Mouse (Mus musculus) midbrain, postnatal 0 days (tissue): ENCODE data around the gene Col4a1. TPM values are rescaled to one million over a fixed set of nuclear protein-coding genes. Genes with fewer than 3 reads are reported as not detected.

Experiments used
- ATAC-seq: fragments of 200-750 bp; cut with Nextera tagmentation; 2 replicates; pipeline ENCODE4 v1.8.0; 2017; ENCODE audit warnings: moderate number of reproducible peaks, mild to moderate bottlenecking, moderate TSS enrichment, moderate library complexity; ENCODE audit not compliant: low FRiP score
- DNase-seq: peaks from one replicate; pipeline ENCODE4 v3.0.0-alpha.2; 2015; ENCODE audit warnings: low spot score
- H3K27ac ChIP-seq: fragments of 300-500 bp; sonication (generic); 2 replicates; pipeline ENCODE4 v1.5.1; 2014; ENCODE audit warnings: low read depth, mild to moderate bottlenecking, low read length, mixed read lengths
- H3K27me3 ChIP-seq: fragments of 300-500 bp; sonication (generic); 2 replicates; pipeline ENCODE4 v1.6.1; 2014; ENCODE audit warnings: low read length, control low read depth, mixed read lengths; ENCODE audit not compliant: insufficient read depth
- H3K36me3 ChIP-seq: fragments of 300-500 bp; sonication (generic); 2 replicates; pipeline ENCODE4 v1.6.1; 2014; ENCODE audit warnings: low read length, control low read depth, mixed read lengths; ENCODE audit not compliant: insufficient read depth
- H3K4me1 ChIP-seq: fragments of 300-500 bp; sonication (generic); 2 replicates; pipeline ENCODE4 v1.6.1; 2014; ENCODE audit warnings: mild to moderate bottlenecking, control low read depth, antibody characterized with exemption, low read length, mixed read lengths; ENCODE audit not compliant: insufficient read depth
- H3K4me2 ChIP-seq: fragments of 300-500 bp; sonication (generic); 2 replicates; pipeline ENCODE4 v1.6.1; 2014; ENCODE audit warnings: low read depth, mild to moderate bottlenecking, low read length, mixed read lengths; ENCODE audit not compliant: poor library complexity, severe bottlenecking
- H3K4me3 ChIP-seq: fragments of 300-500 bp; sonication (generic); 2 replicates; pipeline ENCODE4 v1.5.1; 2014; ENCODE audit warnings: low read depth, mild to moderate bottlenecking, low read length, moderate library complexity
- H3K9ac ChIP-seq: fragments of 300-500 bp; sonication (generic); replicated peaks from 2 replicates; pipeline ENCODE4 v1.6.1; 2014; ENCODE audit warnings: mild to moderate bottlenecking, low read length, moderate library complexity, mixed read lengths; ENCODE audit not compliant: poor library complexity, severe bottlenecking
- H3K9me3 ChIP-seq: fragments of 300-500 bp; sonication (generic); 2 replicates; pipeline ENCODE4 v1.6.1; 2016; ENCODE audit warnings: low read length, control low read depth
- CTCF ChIP-seq: IDR thresholded peaks from 2 replicates; pipeline ENCODE4 v1.5.1; 2016; ENCODE audit warnings: antibody characterized with exemption, mild to moderate bottlenecking
- WGBS: fragments of 180-500 bp; shearing (Covaris S2); extraction: QIAGEN DNeasy Blood & Tissue Kit; methylation state at CpG from one replicate; pipeline ENCODE4 v1.1.7; 2014; 5-methylcytosine and 5-hydroxymethylcytosine counted together
- polyA plus RNA-seq: library from polyadenylated mRNA; unstranded; fragments of >200 nt; fragmentation: Nextera tagmentation; extraction: Ambion mirVana; gene quantifications from 2 replicates; pipeline ENCODE4 v1.2.1, GENCODE M21; 2015
- total RNA-seq: library from RNA; depleted of rRNA; stranded (reverse); fragments of >200 nt; gene quantifications from 2 replicates; pipeline ENCODE4 v1.2.3, GENCODE M21; 2014

The Col4a1 gene
- total and polyA plus RNA-seq, 2 experiments from 2014 or later, result 45.2 to 219 TPM

DNA sequence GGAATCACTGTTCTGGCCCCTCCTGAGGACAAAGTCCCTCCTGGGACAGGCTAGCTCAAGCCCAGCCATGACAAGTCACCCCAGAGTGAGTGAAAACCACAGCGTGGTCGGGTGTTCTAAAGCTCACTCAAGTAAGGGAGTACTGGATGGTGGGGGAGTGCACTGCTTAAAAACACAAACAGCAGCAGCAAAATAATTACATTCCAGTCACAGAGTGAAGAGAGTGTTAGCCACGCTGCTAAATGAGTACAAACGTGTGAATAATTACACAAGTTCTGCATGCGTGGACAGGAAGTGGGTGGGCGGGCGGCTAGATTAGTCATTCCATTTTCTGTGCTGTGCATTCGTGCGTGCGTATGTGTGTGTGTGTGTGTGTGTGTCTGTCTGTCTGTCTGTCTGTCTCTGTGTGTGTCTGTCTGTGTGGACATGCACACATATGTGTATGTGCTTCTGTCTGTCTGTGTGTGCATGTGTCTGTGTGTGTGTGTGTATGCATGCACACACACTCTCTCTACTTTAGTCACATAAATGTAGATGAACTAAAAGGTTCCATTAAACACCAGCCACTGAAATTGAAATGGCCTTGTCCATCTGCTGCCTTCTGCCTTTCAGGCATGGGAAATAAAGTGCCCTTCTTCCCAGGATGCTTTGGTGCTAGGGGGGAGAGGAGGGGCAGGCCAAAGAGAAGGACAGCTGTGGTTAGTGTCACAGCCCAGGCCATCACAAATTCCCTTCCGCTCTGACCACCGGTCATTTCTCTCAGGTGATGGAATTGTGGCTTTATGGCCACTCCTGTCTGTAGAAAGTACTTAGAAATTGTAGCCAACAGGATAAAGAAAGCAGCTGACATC is 109.1 kb downstream of the Col4a1 start:
- no peak overlapping the region for H3K9ac ChIP-seq
- no peak overlapping the region for H3K4me3 ChIP-seq
- H3K27ac ChIP-seq, result no peak overlapping the region
- no peaks in the 10 kb centered on the region for H3K4me1 ChIP-seq
- no peaks in the 10 kb centered on the region for H3K27me3 ChIP-seq
- no peaks in the 10 kb centered on the region for H3K9me3 ChIP-seq
- DNase-seq (peak; percentile 24), ATAC-seq (no peak)
- H3K4me2 ChIP-seq, result no peak overlapping the region
- no peak for TF ChIP-seq CTCF
- no peaks in the 10 kb centered on the region; the same call in none of the 2 replicates for H3K36me3 ChIP-seq
- 74% methylated on average over 12 of the region's 12 CpGs for WGBS

DNA sequence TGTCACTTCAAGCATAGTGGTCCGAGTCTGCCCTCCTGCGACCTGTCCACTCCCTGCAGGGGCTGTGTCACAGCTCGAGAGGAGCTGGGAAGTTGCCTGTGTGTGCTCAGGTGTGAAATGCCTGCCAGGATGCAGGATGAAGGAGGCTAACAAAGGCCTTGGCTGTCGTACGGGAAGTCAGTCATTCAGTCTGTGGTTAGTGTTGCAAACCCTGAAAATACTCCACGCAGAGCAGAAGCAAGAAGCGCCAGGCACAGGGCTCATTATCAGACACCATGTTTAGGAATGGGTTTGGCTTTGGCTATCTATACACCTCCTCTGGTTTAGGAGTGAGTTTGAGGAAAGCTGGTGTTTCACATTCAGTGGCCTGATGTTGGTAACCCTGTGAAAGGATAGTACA is 114.0 kb downstream of the Col4a1 start:
- Histone ChIP-seq H3K36me3 (no peaks in the 10 kb centered on the region; the same call in none of the 2 replicates), H3K9me3 (no peaks in the 10 kb centered on the region), H3K27ac (no peak overlapping the region), H3K4me3 (no peak overlapping the region), H3K4me2 (no peak overlapping the region), H3K27me3 (no peaks in the 10 kb centered on the region), H3K9ac (no peak overlapping the region), H3K4me1 (no peaks in the 10 kb centered on the region)
- no peak for TF ChIP-seq CTCF
- WGBS, result 76% methylated on average over 7 of the region's 7 CpGs
- DNase-seq, result no peak
- ATAC-seq, result no peak

DNA sequence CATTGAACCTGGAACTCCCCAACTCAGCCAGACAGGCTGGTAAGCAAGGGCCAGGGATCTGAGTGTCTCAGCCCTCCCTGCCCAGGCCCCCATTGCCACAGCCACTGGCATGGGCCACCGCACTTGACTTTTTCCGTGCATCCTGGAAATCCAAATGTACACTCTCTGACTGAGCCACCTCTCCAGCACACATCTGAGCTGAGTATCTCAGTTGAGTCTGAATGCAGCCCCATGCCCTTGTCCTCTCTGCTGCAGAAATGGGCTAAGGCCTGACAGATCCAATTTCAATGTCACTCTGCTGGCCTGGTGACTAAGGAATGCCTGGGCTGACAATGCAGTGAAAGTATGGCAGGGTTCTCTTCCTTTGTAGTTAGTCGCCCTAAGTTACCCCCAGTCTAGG is 114.6 kb downstream of the Col4a1 start:
- ATAC-seq (no peak), DNase-seq (no peak)
- 73% methylated on average over 3 of the region's 3 CpGs for WGBS
- Histone ChIP-seq H3K27me3 (no peaks in the 10 kb centered on the region), H3K36me3 (no peaks in the 10 kb centered on the region; the same call in none of the 2 replicates), H3K4me1 (no peaks in the 10 kb centered on the region), H3K27ac (no peak overlapping the region), H3K9me3 (no peaks in the 10 kb centered on the region), H3K4me3 (no peak overlapping the region), H3K9ac (no peak overlapping the region), H3K4me2 (no peak overlapping the region)
- TF ChIP-seq CTCF, result no peak

DNA sequence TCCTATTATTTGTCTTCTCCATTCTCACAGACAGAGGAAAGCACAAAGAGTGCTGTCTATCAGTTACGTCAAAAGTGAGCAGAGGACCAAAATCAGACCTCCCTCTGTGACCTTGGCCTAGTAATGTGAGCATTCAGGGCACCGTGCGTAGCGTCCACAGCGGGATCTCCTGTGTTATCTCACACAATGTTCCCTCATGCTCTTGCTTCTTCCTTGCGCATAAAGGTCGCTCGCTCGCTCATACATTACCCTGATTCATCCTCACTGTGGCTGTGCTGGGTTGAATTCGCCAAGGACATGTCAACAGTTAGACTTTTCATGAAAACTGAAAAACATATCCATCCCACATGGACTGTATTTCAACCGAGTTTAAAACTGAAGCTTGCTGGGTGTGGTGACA is 115.4 kb downstream of the Col4a1 start:
- WGBS, result 78% methylated on average over 11 of the region's 11 CpGs
- TF ChIP-seq CTCF, result no peak
- ATAC-seq (no peak), DNase-seq (no peak)
- H3K27me3 ChIP-seq, result no peaks in the 10 kb centered on the region
- no peak overlapping the region for H3K27ac ChIP-seq
- H3K36me3 ChIP-seq, result no peaks in the 10 kb centered on the region; the same call in none of the 2 replicates
- H3K9ac ChIP-seq, result no peak overlapping the region
- H3K4me1 ChIP-seq, result no peaks in the 10 kb centered on the region
- no peaks in the 10 kb centered on the region for H3K9me3 ChIP-seq
- no peak overlapping the region for H3K4me3 ChIP-seq
- no peak overlapping the region for H3K4me2 ChIP-seq

DNA sequence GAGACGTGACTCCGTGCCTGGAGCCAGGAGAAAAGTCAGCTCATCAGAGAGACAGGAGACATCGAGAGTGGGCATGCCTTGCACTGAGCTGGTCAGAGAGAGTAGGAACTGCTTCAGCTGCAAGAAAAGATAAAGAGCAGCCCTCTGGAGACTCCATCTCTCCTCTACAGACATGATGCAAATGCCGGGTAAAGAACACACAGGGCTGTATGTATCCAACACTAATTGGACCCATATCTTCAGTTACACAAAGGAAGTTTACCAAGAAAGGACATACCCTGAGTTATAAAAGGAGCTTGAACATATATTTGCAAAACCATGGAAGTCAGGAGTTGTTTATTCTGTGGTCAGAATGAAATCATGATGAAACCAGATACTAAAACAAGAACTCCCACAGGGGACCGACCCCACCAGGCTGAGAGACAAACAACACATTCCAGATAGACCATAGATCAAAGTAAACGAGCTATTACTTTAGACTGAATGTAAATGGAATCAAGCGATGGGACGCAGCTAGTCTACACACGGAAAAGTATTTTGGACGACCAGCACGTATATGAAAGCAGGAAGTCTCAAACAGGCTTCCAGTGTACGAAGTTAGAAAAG is 119.8 kb downstream of the Col4a1 start:
- ATAC-seq, result no peak
- whole genome bisulfite sequencing, result 64% methylated on average over 12 of the region's 12 CpGs

More for the DNA sequence above, 119.8 kb downstream of the Col4a1 start:
- H3K4me3 ChIP-seq, result no peak overlapping the region
- DNase-seq, result no peak
- no peak overlapping the region for H3K9ac ChIP-seq
- H3K4me1 ChIP-seq, result no peaks in the 10 kb centered on the region
- no peaks in the 10 kb centered on the region; the same call in 1 of the 2 replicates for H3K27me3 ChIP-seq
- no peaks in the 10 kb centered on the region for H3K36me3 ChIP-seq
- no peaks in the 10 kb centered on the region for H3K9me3 ChIP-seq
- H3K27ac ChIP-seq, result no peak overlapping the region
- TF ChIP-seq CTCF, result no peak
- H3K4me2 ChIP-seq, result no peak overlapping the region
